Mouse (Mus musculus) liver, postnatal 0 days (tissue): Measurements from ENCODE around the gene Olfr741. TPM values are rescaled to one million over a fixed set of nuclear protein-coding genes. Genes with fewer than 3 reads are reported as not detected.

Source experiments
- ATAC-seq: fragments of 200-750 bp; cut with Nextera tagmentation; 2 replicates; pipeline ENCODE4 v1.8.0; 2017; ENCODE audit warnings: mild to moderate bottlenecking, moderate library complexity
- DNase-seq: peaks from one replicate; pipeline ENCODE4 v3.0.0-alpha.2; 2016
- H3K27ac ChIP-seq: fragments of 300-500 bp; sonication (generic); 2 replicates; pipeline ENCODE4 v1.5.1; 2014; ENCODE audit warnings: antibody characterized with exemption, moderate library complexity, mild to moderate bottlenecking, low read depth
- H3K27me3 ChIP-seq: fragments of 300-500 bp; sonication (generic); 2 replicates; pipeline ENCODE4 v1.6.1; 2014; ENCODE audit warnings: low read length, control low read depth, mixed read lengths; ENCODE audit not compliant: insufficient read depth
- H3K36me3 ChIP-seq: fragments of 300-500 bp; sonication (generic); replicated peaks from 2 replicates; pipeline ENCODE4 v1.6.1; 2014; ENCODE audit warnings: mild to moderate bottlenecking, control low read depth, low read length, moderate library complexity, mixed read lengths; ENCODE audit not compliant: insufficient read depth
- H3K4me1 ChIP-seq: fragments of 300-500 bp; sonication (generic); 2 replicates; pipeline ENCODE4 v1.6.1; 2014; ENCODE audit warnings: antibody characterized with exemption, mild to moderate bottlenecking, control low read depth; ENCODE audit not compliant: insufficient read depth
- H3K4me2 ChIP-seq: fragments of 300-500 bp; sonication (generic); 2 replicates; pipeline ENCODE4 v1.6.1; 2014; ENCODE audit warnings: low read depth, mild to moderate bottlenecking, low read length, moderate library complexity, mixed read lengths
- H3K4me3 ChIP-seq: fragments of 300-500 bp; sonication (generic); 2 replicates; pipeline ENCODE4 v1.5.1; 2014; ENCODE audit warnings: low read depth, low read length
- H3K9ac ChIP-seq: fragments of 300-500 bp; sonication (generic); replicated peaks from 2 replicates; pipeline ENCODE4 v1.6.1; 2014; ENCODE audit warnings: mild to moderate bottlenecking, moderate library complexity
- H3K9me3 ChIP-seq: fragments of 300-500 bp; sonication (generic); 2 replicates; pipeline ENCODE4 v1.6.1; 2016; ENCODE audit warnings: mild to moderate bottlenecking, control low read depth, low read length, mixed read lengths
- CTCF ChIP-seq: sonication (generic); IDR thresholded peaks from 2 replicates; pipeline ENCODE4 v1.5.1; 2016; ENCODE audit warnings: antibody characterized with exemption, low read depth
- EP300 ChIP-seq: IDR thresholded peaks from 2 replicates; pipeline ENCODE4 v1.6.1; 2016; ENCODE audit warnings: antibody characterized with exemption, low read depth, mild to moderate bottlenecking
- WGBS: fragments of 180-500 bp; shearing (Covaris S2); extraction: QIAGEN DNeasy Blood & Tissue Kit; methylation state at CpG from one replicate; pipeline ENCODE4 v1.1.7; 2014; ENCODE audit not compliant: insufficient replicate concordance; 5-methylcytosine and 5-hydroxymethylcytosine counted together
- polyA plus RNA-seq: library from polyadenylated mRNA; unstranded; fragments of >200 nt; fragmentation: Nextera tagmentation; extraction: Ambion mirVana; gene quantifications from 2 replicates; pipeline ENCODE4 v1.2.1, GENCODE M21; 2015

The Olfr741 gene
- polyA plus RNA-seq: not detected in 2 replicates

GRCm38 (mm10) chr14:50472438-50472837 is at the start of gene Olfr741:
Olfr741 (plus strand) TSS chr14:50472738.
- Histone ChIP-seq H3K27me3 (no peaks in the 10 kb centered on the region), H3K9me3 (no peaks in the 10 kb centered on the region), H3K36me3 (no peaks in the 10 kb centered on the region), H3K27ac (no peak within 1 kb of the TSS), H3K4me1 (no peaks in the 10 kb centered on the region), H3K4me3 (no peak within 1 kb of the TSS), H3K4me2 (no peak within 1 kb of the TSS), H3K9ac (no peak within 1 kb of the TSS)
- no peak for ATAC-seq
- TF ChIP-seq CTCF (no peak), EP300 (no peak)
- DNase-seq: no peak
- 60% methylated on average over 2 of the region's 2 CpGs for WGBS

GRCm38 (mm10) chr14:50445245-50445644 is 27.3 kb upstream of the Olfr741 start, which contains the start of gene Olfr740:
Olfr740 (plus strand) TSS chr14:50445545.
- ATAC-seq (no peak), DNase-seq (no peak)
- H3K27ac ChIP-seq: no peak within 1 kb of the TSS
- H3K4me3 ChIP-seq: no peak within 1 kb of the TSS
- H3K4me1 ChIP-seq: no peaks in the 10 kb centered on the region
- no peak within 1 kb of the TSS for H3K4me2 ChIP-seq
- H3K9me3 ChIP-seq: no peaks in the 10 kb centered on the region
- 72% methylated on average over 3 of the region's 3 CpGs for WGBS
- H3K9ac ChIP-seq: no peak within 1 kb of the TSS
- TF ChIP-seq EP300 (no peak), CTCF (no peak)
- no peaks in the 10 kb centered on the region for H3K36me3 ChIP-seq
- no peaks in the 10 kb centered on the region for H3K27me3 ChIP-seq

GRCm38 (mm10) chr14:50478406-50478805 is 5.9 kb downstream of the Olfr741 start:
- TF ChIP-seq EP300: no peak
- TF ChIP-seq CTCF: no peak
- Histone ChIP-seq H3K4me3 (no peak overlapping the region), H3K9me3 (no peaks in the 10 kb centered on the region), H3K4me1 (no peaks in the 10 kb centered on the region), H3K36me3 (no peaks in the 10 kb centered on the region), H3K9ac (no peak overlapping the region), H3K27ac (no peak overlapping the region), H3K27me3 (no peaks in the 10 kb centered on the region), H3K4me2 (no peak overlapping the region)
- whole genome bisulfite sequencing: 61% methylated on average over 2 of the region's 2 CpGs
- ATAC-seq (no peak), DNase-seq (no peak)

- Histone ChIP-seq H3K36me3 (no peaks in the 10 kb centered on the region), H3K4me3 (no peak within 1 kb of the TSS), H3K27ac (no peak within 1 kb of the TSS), H3K4me2 (no peak within 1 kb of the TSS), H3K9ac (no peak within 1 kb of the TSS), H3K4me1 (no peaks in the 10 kb centered on the region), H3K9me3 (no peaks in the 10 kb centered on the region), H3K27me3 (no peaks in the 10 kb centered on the region)
- ATAC-seq: no peak
- TF ChIP-seq EP300 (no peak), CTCF (no peak)
- 45% methylated on average over 2 of the region's 2 CpGs for WGBS
- DNase-seq: no peak
These were observed 30.8 kb downstream of the Olfr741 start, which contains the start of gene Olfr742 for GRCm38 (mm10) chr14:50503300-50503699. Olfr742 (plus strand) TSS chr14:50503600.

- Histone ChIP-seq H3K4me2 (no peak within 1 kb of the TSS), H3K4me3 (no peak within 1 kb of the TSS), H3K9ac (no peak within 1 kb of the TSS), H3K27ac (no peak within 1 kb of the TSS), H3K9me3 (no peaks in the 10 kb centered on the region), H3K36me3 (no peaks in the 10 kb centered on the region), H3K27me3 (no peaks in the 10 kb centered on the region), H3K4me1 (no peaks in the 10 kb centered on the region)
- ATAC-seq (no peak), DNase-seq (no peak)
- TF ChIP-seq EP300 (no peak), CTCF (no peak)
These were observed 49.0 kb downstream of the Olfr741 start, which contains the start of gene Olfr743 for GRCm38 (mm10) chr14:50521539-50521938. Olfr743 (plus strand) TSS chr14:50521839.

Other genes starting within 250 kb of the Olfr741 start
- gene Olfr731, start 230.9 kb upstream of the Olfr741 start, polyA plus RNA-seq: not detected in 2 replicates
- not detected in 2 replicates for gene Olfr732, start 188.5 kb upstream of the Olfr741 start, polyA plus RNA-seq
- not detected in 2 replicates for gene Olfr733, start 171.2 kb upstream of the Olfr741 start, polyA plus RNA-seq
- gene Olfr734, start 146.0 kb upstream of the Olfr741 start, polyA plus RNA-seq: not detected in 2 replicates
- 0.04 TPM in 1 of 2 replicates, not detected in the other for gene Olfr735, start 123.9 kb upstream of the Olfr741 start, polyA plus RNA-seq
- 0.20 and 0.27 TPM in 2 replicates for gene Tlr11, start 114.8 kb upstream of the Olfr741 start, polyA plus RNA-seq
- gene Olfr736, start 91.6 kb upstream of the Olfr741 start, polyA plus RNA-seq: not detected in 2 replicates
- gene Olfr738, start 65.2 kb upstream of the Olfr741 start, polyA plus RNA-seq: not detected in 2 replicates
- not detected in 2 replicates for gene Olfr739, start 54.1 kb upstream of the Olfr741 start, polyA plus RNA-seq
- not detected in 2 replicates for gene Olfr740, start 27.2 kb upstream of the Olfr741 start, polyA plus RNA-seq
- not detected in 2 replicates for gene Olfr742, start 30.9 kb downstream of the Olfr741 start, polyA plus RNA-seq
- gene Olfr743, start 49.1 kb downstream of the Olfr741 start, polyA plus RNA-seq: not detected in 2 replicates
- gene Olfr744, start 142.1 kb downstream of the Olfr741 start, polyA plus RNA-seq: not detected in 2 replicates
- not detected in 2 replicates for gene Olfr745, start 166.7 kb downstream of the Olfr741 start, polyA plus RNA-seq
- not detected in 2 replicates for gene Olfr746, start 174.3 kb downstream of the Olfr741 start, polyA plus RNA-seq
- not detected in 2 replicates for gene Olfr747, start 220.5 kb downstream of the Olfr741 start, polyA plus RNA-seq
- gene Olfr748, start 234.6 kb downstream of the Olfr741 start, polyA plus RNA-seq: not detected in 2 replicates